Mouse (Mus musculus) forebrain, embryonic 11.5 days (tissue): Measurements from ENCODE around the gene Ttc39d. TPM values are rescaled to one million over a fixed set of nuclear protein-coding genes. Genes with fewer than 3 reads are reported as not detected.
"Not testable (repeated sequence)": the region's sequence is repeated elsewhere in the genome, so short reads cannot be mapped to it uniquely, and the experiment has no call there.

Experiments used
- ATAC-seq: fragments of 200-750 bp; cut with Nextera tagmentation; replicated peaks from 2 replicates; pipeline ENCODE4 v1.8.0; 2017; ENCODE audit warnings: moderate TSS enrichment; ENCODE audit not compliant: low FRiP score
- DNase-seq: peaks from one replicate; pipeline ENCODE4 v3.0.0-alpha.2; 2017; ENCODE audit warnings: low spot score
- H3K27ac ChIP-seq: fragments of 300-500 bp; sonication (generic); 2 replicates; pipeline ENCODE4 v1.5.1; 2014; ENCODE audit warnings: low read depth, low read length
- H3K27me3 ChIP-seq: fragments of 300-500 bp; sonication (generic); 2 replicates; pipeline ENCODE4 v1.6.1; 2014; ENCODE audit warnings: mild to moderate bottlenecking, low read length, mixed read lengths; ENCODE audit not compliant: control insufficient read depth, insufficient read depth
- H3K36me3 ChIP-seq: fragments of 300-500 bp; sonication (generic); 2 replicates; pipeline ENCODE4 v1.6.1; 2014; ENCODE audit warnings: mild to moderate bottlenecking, low read length, moderate library complexity, mixed read lengths; ENCODE audit not compliant: control insufficient read depth, insufficient read depth
- H3K4me1 ChIP-seq: fragments of 300-500 bp; sonication (generic); replicated peaks from 2 replicates; pipeline ENCODE4 v1.6.1; 2014; ENCODE audit warnings: low read length, mixed read lengths; ENCODE audit not compliant: control insufficient read depth, insufficient read depth
- H3K4me2 ChIP-seq: fragments of 300-500 bp; sonication (generic); 2 replicates; pipeline ENCODE4 v1.6.1; 2014; ENCODE audit warnings: low read depth, mild to moderate bottlenecking, low read length, moderate library complexity, mixed read lengths; ENCODE audit not compliant: severe bottlenecking
- H3K4me3 ChIP-seq: fragments of 300-500 bp; sonication (generic); 2 replicates; pipeline ENCODE4 v1.5.1; 2014; ENCODE audit warnings: low read depth, low read length
- H3K9ac ChIP-seq: fragments of 300-500 bp; sonication (generic); 2 replicates; pipeline ENCODE4 v1.6.1; 2014; ENCODE audit warnings: low read length
- H3K9me3 ChIP-seq: fragments of 300-500 bp; sonication (generic); 2 replicates; pipeline ENCODE4 v1.6.1; 2016; ENCODE audit warnings: low read length, mixed read lengths; ENCODE audit not compliant: control insufficient read depth
- WGBS: fragments of 180-500 bp; shearing (Covaris S2); extraction: QIAGEN DNeasy Blood & Tissue Kit; methylation state at CpG from one replicate; pipeline ENCODE4 v1.1.7; 2014; 5-methylcytosine and 5-hydroxymethylcytosine counted together
- polyA plus RNA-seq: library from polyadenylated mRNA; unstranded; fragments of >200 nt; fragmentation: Nextera tagmentation; extraction: Ambion mirVana; gene quantifications from 2 replicates; pipeline ENCODE4 v1.2.1, GENCODE M21; 2014

The Ttc39d gene
- polyA plus RNA-seq, 1 experiment from 2014 or later, result 0.07 TPM

DNA sequence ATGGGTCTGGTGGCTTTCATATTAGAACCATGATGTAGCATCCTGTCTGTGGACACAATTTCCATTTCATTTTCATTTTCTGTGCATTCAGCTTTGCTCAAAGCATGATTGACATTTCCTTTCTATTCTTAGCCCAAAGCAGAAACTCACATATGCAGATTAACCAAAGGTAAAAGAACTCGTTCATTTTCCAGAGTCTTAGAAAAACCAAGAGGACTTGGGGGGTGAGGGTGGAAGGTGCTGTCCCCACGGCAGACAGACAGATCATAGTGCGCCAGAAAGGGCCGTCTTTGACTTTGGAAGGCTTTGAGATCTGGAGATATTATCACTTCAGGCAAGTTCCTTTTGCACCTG, 31.9 kb upstream of the Ttc39d start:
- no peak for ATAC-seq
- no peak overlapping the region for H3K9ac ChIP-seq
- H3K27ac ChIP-seq, result no peak overlapping the region
- no peaks in the 10 kb centered on the region for H3K4me1 ChIP-seq
- H3K27me3 ChIP-seq, result no peaks in the 10 kb centered on the region
- H3K36me3 ChIP-seq, result no peaks in the 10 kb centered on the region
- H3K4me2 ChIP-seq, result no peak overlapping the region
- 73% methylated on average over 4 of the region's 4 CpGs for WGBS
- H3K9me3 ChIP-seq, result no peaks in the 10 kb centered on the region
- no peak for DNase-seq
- H3K4me3 ChIP-seq, result no peak overlapping the region

- H3K4me1 ChIP-seq, result no peaks in the 10 kb centered on the region
- no peaks in the 10 kb centered on the region for H3K36me3 ChIP-seq
- H3K9me3 ChIP-seq, result no peaks in the 10 kb centered on the region
- no peaks in the 10 kb centered on the region for H3K27me3 ChIP-seq
- no peak overlapping the region for H3K4me3 ChIP-seq
- H3K27ac ChIP-seq, result no peak overlapping the region
- H3K9ac ChIP-seq, result no peak overlapping the region
- WGBS, result 89% methylated on average over 3 of the region's 3 CpGs
- no peak overlapping the region for H3K4me2 ChIP-seq
- no peak for ATAC-seq
- no peak for DNase-seq
Observed at GRCm38 (mm10) chr17:80175966-80176365, 31.3 kb upstream of the Ttc39d start.

- H3K27ac ChIP-seq, H3K4me1 ChIP-seq, H3K36me3 ChIP-seq, DNase-seq, H3K27me3 ChIP-seq, ATAC-seq, H3K4me3 ChIP-seq, H3K9me3 ChIP-seq, H3K4me2 ChIP-seq, H3K9ac ChIP-seq: not testable (repeated sequence)
- 95% methylated on average over 3 of the region's 3 CpGs for WGBS
Observed at GRCm38 (mm10) chr17:80178846-80179245, 28.4 kb upstream of the Ttc39d start.

- Histone ChIP-seq H3K27me3 (no peaks in the 10 kb centered on the region), H3K4me1 (no peaks in the 10 kb centered on the region), H3K36me3 (no peaks in the 10 kb centered on the region), H3K9me3 (no peaks in the 10 kb centered on the region), H3K27ac (no peak overlapping the region), H3K4me3 (no peak overlapping the region), H3K9ac (no peak overlapping the region), H3K4me2 (no peak overlapping the region)
- under 1% methylated on average over 6 of the region's 6 CpGs for WGBS
- DNase-seq (peak; percentile 75), ATAC-seq (peak; percentile 81)
Observed at GRCm38 (mm10) chr17:80179959-80180358, 27.3 kb upstream of the Ttc39d start.

DNA sequence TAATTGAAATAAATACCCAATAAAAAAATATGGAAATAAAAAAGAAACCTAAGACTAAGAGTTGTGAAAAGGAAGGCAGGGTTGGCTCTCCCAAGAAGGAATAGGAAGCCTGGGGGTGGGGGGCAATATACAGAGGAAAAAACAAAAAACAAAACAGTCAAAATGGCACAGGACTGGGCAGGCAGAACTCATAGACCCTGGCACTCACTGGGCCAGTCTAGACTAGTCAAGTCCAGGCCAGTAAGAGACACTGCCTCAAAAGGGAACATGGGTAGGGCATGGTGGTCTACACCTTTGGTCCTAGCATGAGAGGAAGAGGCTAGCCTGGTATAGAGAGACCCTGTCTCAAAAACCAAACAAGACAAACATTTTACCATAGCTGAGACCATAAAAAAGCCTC, 26.8 kb upstream of the Ttc39d start:
- Histone ChIP-seq H3K9me3 (no peaks in the 10 kb centered on the region), H3K36me3 (no peaks in the 10 kb centered on the region), H3K4me2 (no peak overlapping the region), H3K4me3 (no peak overlapping the region), H3K4me1 (no peaks in the 10 kb centered on the region), H3K27ac (no peak overlapping the region), H3K9ac (no peak overlapping the region), H3K27me3 (no peaks in the 10 kb centered on the region)
- peak; percentile 45; the same call in 1 of the 2 replicates for ATAC-seq
- no peak for DNase-seq

DNA sequence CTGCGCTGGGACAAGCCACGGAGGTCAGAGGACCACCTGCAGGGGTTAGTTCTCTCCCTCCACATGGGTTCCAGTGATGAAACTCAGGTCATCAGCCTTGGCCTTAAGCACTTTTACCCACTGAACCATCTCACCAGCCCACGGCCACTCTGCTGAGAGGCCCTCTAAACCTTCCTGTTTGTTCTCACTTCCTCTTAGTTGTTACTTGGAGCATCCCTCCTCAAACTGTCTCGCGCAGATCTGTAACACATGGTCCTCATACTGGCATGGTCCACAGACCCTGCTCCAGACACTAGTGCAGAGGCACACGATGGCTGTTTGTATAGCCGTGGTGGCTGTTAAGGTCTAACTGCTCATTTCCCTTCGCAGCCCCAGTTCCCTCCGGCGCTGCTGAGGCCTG, 23.6 kb upstream of the Ttc39d start:
- Histone ChIP-seq H3K9me3 (no peaks in the 10 kb centered on the region), H3K27me3 (no peaks in the 10 kb centered on the region), H3K4me3 (no peak overlapping the region), H3K4me2 (no peak overlapping the region), H3K4me1 (no peaks in the 10 kb centered on the region), H3K36me3 (no peaks in the 10 kb centered on the region), H3K27ac (no peak overlapping the region), H3K9ac (no peak overlapping the region)
- no peak for ATAC-seq
- no peak for DNase-seq
- 89% methylated on average over 10 of the region's 10 CpGs for WGBS

DNA sequence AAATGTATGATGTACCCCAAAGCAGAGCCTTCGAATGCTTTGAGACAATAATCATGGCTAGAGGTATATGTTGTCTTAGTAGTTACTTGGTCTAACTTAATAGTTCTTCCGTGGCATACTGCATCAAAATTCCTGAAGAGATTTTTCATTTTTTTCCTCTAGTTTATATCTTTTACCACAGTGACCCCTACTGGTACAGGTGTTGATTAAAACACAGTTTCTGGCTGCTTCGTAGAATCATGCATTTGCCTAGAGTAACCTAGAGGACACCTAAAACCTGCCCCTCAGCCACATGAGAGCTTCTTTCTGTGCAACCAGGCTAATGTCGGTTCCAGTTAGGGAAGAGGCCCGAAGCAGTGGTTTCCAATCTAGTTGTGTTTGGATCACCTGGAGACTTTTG, 14.2 kb upstream of the Ttc39d start:
- no peaks in the 10 kb centered on the region; the same call in 1 of the 2 replicates for H3K36me3 ChIP-seq
- H3K27ac ChIP-seq, result no peak overlapping the region
- no peaks in the 10 kb centered on the region for H3K9me3 ChIP-seq
- no peaks in the 10 kb centered on the region for H3K4me1 ChIP-seq
- DNase-seq (no peak), ATAC-seq (no peak)
- 71% methylated on average over 5 of the region's 5 CpGs for WGBS
- no peak overlapping the region for H3K4me2 ChIP-seq
- H3K27me3 ChIP-seq, result no peaks in the 10 kb centered on the region
- no peak overlapping the region for H3K9ac ChIP-seq
- H3K4me3 ChIP-seq, result no peak overlapping the region

GRCm38 (mm10) chr17:80199160-80199778, 8.0 kb upstream of the Ttc39d start:
- H3K4me2 ChIP-seq, result no peak overlapping the region
- no peaks in the 10 kb centered on the region for H3K9me3 ChIP-seq
- H3K27me3 ChIP-seq, result no peaks in the 10 kb centered on the region
- no peak overlapping the region for H3K4me3 ChIP-seq
- ATAC-seq, result peak; percentile 56
- WGBS, result 85% methylated on average over 3 of the region's 3 CpGs
- no peaks in the 10 kb centered on the region for H3K4me1 ChIP-seq
- DNase-seq, result no peak
- H3K27ac ChIP-seq, result no peak overlapping the region
- H3K36me3 ChIP-seq, result peaks cover 14% of the 10 kb centered on the region; the same call in 1 of the 2 replicates
- no peak overlapping the region for H3K9ac ChIP-seq

DNA sequence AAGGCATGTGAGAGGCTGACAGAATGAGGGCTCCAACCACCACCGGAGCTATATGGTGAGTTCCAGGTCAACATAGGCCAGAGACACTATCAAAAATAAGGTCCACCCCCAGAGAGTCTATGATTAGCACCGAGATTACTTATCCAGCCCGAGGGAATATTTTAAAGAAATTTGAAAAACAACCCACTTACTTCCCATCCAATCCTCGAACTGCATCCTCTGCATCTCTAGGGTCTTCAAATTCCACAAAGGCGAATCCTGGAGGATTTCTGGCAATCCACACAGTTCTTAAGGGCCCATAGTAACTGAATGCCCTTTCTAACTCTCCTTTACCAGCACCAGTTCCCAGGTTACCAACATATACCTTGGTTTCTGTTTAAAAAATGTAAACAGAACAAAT, 1.6 kb upstream of the Ttc39d start:
- DNase-seq (no peak), ATAC-seq (no peak)
- H3K9me3 ChIP-seq, result no peaks in the 10 kb centered on the region
- no peaks in the 10 kb centered on the region for H3K27me3 ChIP-seq
- H3K4me1 ChIP-seq, result peaks cover 4% of the 10 kb centered on the region; the same call in 1 of the 2 replicates
- H3K36me3 ChIP-seq, result peaks cover 13% of the 10 kb centered on the region; the same call in 1 of the 2 replicates
- H3K9ac ChIP-seq, result peak overlapping the region; percentile 98
- WGBS, result 51% methylated on average over 5 of the region's 5 CpGs
- H3K27ac ChIP-seq, result no peak overlapping the region
- H3K4me2 ChIP-seq, result peak overlapping the region; percentile 88
- peak overlapping the region; percentile 98 for H3K4me3 ChIP-seq
